ENCODE assay signal across 10 mouse cellular contexts in genomic region chr3:148867618-148868017, GRCm38 (mm10).
A peak's percentile ranks its signal among the peaks of the same experiment; 100 is the strongest.
DNase-seq lines count a peak whose midpoint lies in the region; ATAC-seq and TF ChIP-seq lines count a peak whose summit lies in the region.
"Had no signal": no experiment of that assay in that cellular context is flagged by ENCODE, and none has a peak within 500 bp of the region (broad histone marks: within the 10 kb centered on the region; RNA-seq: fewer than 3 reads in every experiment).

No protein-coding gene starts in this region.

- TF ChIP-seq POLR2A in kidney, adult 2 months (IDR thresholded peaks at IDR 0.05; ENCODE audit: low read depth, low read length), result no peak

- no peak for TF ChIP-seq CTCF in kidney, adult 2 months (conservative IDR thresholded peaks at IDR 0.05; ENCODE audit: insufficient read depth, insufficient read length, low read depth, low read length)

- H3K9ac ChIP-seq in kidney, embryonic 14.5 days (ENCODE audit: low read depth, low read length), result no peak overlapping the region

- no peaks in the 10 kb centered on the region for H3K27me3 ChIP-seq in kidney, adult 2 months (replicated peaks; ENCODE audit: control insufficient read depth, insufficient read depth, low read length)
- H3K27me3 ChIP-seq in kidney, embryonic 14.5 days (ENCODE audit: control insufficient read depth, insufficient read depth, low read length), result no peaks in the 10 kb centered on the region
- H3K27me3 ChIP-seq: Patski had no signal

- H3K36me3 ChIP-seq in kidney, adult 2 months (ENCODE audit: control insufficient read depth, insufficient read depth, low read length), result no peaks in the 10 kb centered on the region
- H3K36me3 ChIP-seq in kidney, embryonic 14.5 days (ENCODE audit: control insufficient read depth, insufficient read depth, low read length), result peaks cover 24% of the 10 kb centered on the region

- no peak overlapping the region for H3K27ac ChIP-seq in kidney, adult 2 months (ENCODE audit: insufficient read depth, low read depth, low read length)
- H3K27ac ChIP-seq in kidney, embryonic 14.5 days (ENCODE audit: low read depth, low read length), result no peak overlapping the region

- no peaks in the 10 kb centered on the region for H3K4me1 ChIP-seq in kidney, adult 2 months (ENCODE audit: control insufficient read depth, insufficient read depth, low read length)
- no peaks in the 10 kb centered on the region for H3K4me1 ChIP-seq in kidney, embryonic 14.5 days (ENCODE audit: control insufficient read depth, insufficient read depth, low read length)

- no peak overlapping the region for H3K4me3 ChIP-seq in kidney, adult 2 months (ENCODE audit: insufficient read depth, low read depth, low read length)
- H3K4me3 ChIP-seq in kidney, embryonic 14.5 days (ENCODE audit: low read length), result no peak overlapping the region

- 40% methylated on average over 8 of the region's 8 CpGs for WGBS in kidney, adult 2 months
- 46% methylated on average over 8 of the region's 8 CpGs for WGBS in kidney, embryonic 14.5 days

- no peak overlapping the region for H3K4me2 ChIP-seq in kidney, embryonic 14.5 days (replicated peaks; ENCODE audit: low read depth, low read length)

- no peak for ATAC-seq in kidney, embryonic 14.5 days (ENCODE audit: low FRiP score, low TSS enrichment)
- ATAC-seq: Patski had no signal

- H3K9me3 ChIP-seq in kidney, embryonic 14.5 days (ENCODE audit: control insufficient read depth, low read length), result no peaks in the 10 kb centered on the region

- DNase-seq in kidney, adult 2 months, result peak; percentile 60
- peak; percentile 29 for DNase-seq in brain, adult 2 months (ENCODE audit: low read depth, low spot score)
- DNase-seq in kidney, postnatal 14 days, result peak; percentile 49
- peak; percentile 11 for DNase-seq in telencephalon, adult 2 months (ENCODE audit: low read depth, low spot score)
- DNase-seq in layer of hippocampus, postnatal 10 days (ENCODE audit: low spot score in 2 of 2), result no peak
- no peak for DNase-seq in right cerebral cortex, postnatal 14 days
- DNase-seq in urinary bladder, adult 2 months (ENCODE audit: low spot score), result no peak
- DNase-seq: cerebellum, adult 8-10 months had no signal

Comparison
In these comparisons a context has a peak if more than half of its experiments do, and no peak if none do; other contexts are left out.
1. DNase-seq: peak in kidney, adult 2 months (single experiment), brain, adult 2 months (single experiment), kidney, postnatal 14 days (single experiment) and telencephalon, adult 2 months (single experiment); none in layer of hippocampus, postnatal 10 days (0 of 2), right cerebral cortex, postnatal 14 days (single experiment) and urinary bladder, adult 2 months (single experiment).